Mouse (Mus musculus) gonadal fat pad, adult 2 months (tissue): Measurements from ENCODE around the gene Nek7. TPM values are rescaled to one million over a fixed set of nuclear protein-coding genes. Genes with fewer than 3 reads are reported as not detected.

ENCODE experiments used
- DNase-seq: peaks from one replicate; pipeline ENCODE4 v3.0.0-alpha.2; 2012; ENCODE audit warnings: low read depth
- polyA plus RNA-seq: library from polyadenylated mRNA; depleted of rRNA; stranded (reverse); fragments of >200 nt; gene quantifications from 2 replicates; pipeline ENCODE4 v1.2.3, GENCODE M21; 2012

Nek7 gene
- polyA plus RNA-seq, 1 experiment, result 15.1 TPM

DNA sequence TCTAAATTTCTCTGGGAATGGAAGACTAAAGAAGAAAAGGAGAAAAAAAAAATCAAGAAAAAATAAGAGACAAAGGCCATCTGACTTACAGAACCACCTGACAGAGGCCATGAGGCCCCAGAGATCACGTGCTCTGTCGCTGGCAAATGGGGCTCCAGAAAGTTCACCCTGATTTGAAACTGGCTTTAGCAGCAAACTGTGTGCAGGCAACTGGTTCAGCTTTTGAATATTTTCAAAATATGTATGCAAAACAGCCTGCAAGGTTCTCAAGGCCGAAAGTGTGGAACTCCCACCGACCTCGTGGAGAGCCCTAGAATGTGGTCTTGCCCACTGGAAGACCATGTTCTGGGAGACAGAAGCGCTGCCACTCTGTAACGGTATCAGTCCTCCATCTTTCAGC lies 11.6 kb downstream of the Nek7 start:
- no peak for DNase-seq

DNA sequence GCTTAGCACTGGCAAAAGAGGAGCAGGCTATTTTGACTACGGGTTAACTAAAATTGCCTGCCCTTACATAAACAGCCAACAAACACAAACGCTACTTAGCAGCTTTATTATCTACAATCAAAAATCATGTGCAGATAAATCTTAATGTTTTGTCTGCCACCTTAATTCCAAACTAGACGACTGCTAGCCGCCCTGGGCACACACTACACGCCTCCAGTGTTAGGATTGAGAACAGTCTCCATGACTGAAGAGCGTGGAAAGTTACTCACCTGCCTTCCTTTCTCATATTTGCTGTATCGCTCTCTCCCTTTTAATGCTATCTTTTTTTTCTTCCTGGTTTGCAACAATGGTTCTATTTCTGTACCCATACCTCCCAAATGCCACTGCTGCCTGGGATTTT lies 12.1 kb downstream of the Nek7 start:
- no peak for DNase-seq

DNA sequence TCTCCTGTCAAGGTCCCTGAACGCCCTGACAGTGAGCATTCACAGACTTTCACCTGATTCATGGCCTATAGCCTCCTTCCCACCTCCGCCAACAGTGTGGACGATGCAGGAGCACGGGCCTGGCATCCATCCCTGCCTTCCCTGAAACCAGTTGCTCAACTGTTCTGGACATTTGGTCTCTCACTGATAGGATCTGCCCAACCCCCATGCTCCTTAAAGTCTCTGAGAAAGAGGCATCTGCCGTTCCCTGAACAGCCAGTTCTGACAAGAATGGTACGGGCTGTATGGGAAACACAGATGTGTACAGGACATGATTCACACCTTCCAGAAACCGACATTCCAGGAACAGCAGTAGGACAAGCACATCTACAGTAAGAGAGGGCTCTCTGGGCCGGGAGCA lies 13.2 kb downstream of the Nek7 start:
- DNase-seq, result no peak

DNA sequence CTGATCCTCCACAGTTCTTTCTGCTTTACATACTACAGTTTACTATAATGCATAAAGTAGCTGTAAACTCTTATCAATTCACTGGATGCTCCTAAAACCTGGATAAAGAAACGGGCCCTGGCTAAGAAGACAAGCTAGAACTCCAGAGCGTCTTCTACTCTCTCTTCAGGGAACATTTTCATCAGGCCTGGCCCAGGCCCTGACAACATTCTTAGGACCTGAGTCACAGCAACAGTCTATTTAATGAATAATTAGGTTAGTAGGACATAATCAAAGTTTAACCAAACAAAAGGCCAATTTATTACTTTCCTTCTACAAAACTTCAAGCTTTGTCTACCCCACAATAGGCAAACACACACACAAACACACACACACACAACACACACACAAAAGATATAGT lies 15.2 kb downstream of the Nek7 start:
- DNase-seq, result no peak

DNA sequence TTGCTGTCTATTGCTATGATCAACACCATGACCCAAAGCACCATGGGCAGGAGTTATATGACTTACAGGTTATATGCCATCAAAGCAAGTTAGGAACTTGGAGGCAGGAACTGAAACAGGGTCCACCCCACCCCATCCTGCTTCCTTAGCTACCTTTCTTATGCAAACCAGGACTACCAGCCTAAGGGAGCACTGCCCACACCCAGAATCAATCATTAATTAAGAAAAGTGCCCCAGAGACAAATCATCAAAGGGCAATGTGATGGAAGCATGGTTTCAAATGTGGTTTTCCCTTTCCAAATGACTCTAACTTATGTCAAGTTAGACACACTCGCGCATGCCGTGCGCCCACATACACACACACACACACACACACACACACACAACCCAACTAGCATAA lies 16.0 kb downstream of the Nek7 start:
- DNase-seq, result no peak

DNA sequence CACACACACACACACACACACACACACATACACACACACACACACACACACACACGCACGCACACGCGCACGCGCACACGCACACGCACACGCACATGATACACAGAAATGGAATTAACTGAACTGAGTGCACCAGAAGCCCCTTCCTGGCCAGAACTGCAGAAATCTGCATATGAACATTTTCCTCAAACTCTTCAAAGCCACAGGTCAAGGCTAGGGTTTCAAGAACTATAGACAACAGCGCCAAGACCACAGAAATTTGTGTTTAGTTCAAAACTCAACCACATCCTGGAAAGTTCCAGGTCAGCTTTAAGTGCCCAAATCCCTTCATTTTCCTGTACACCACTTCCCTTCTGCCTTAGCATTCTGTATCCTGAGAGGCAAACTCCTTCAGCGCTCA lies 21.9 kb downstream of the Nek7 start:
- DNase-seq, result no peak

DNA sequence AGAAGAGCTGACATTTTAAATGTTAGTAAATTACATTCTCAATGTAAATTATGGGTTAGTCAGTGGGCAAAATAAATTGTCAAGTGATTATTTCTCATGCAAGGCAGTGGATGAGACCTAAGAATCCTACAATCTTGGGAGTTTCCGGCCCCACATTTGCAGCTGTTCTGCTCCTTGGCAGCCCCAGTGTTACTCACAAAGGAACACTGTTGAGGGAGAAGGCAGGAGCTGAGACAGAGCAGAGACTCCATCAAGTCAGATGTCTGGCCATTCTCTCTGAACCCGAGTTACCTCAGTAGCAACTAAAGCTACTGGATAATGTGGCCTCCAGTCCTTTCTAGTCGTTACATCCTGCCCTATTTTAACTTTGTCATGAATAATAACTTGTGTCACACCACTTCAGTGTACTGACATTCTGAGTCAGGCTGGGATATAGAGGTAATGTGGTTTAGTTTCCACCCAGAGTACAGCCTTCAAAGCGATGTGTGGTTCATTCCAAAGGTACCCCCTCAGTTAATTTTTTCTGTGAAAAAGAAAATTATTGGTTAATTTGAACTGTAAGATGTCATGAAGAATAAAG lies 23.7 kb downstream of the Nek7 start:
- DNase-seq, result no peak

DNA sequence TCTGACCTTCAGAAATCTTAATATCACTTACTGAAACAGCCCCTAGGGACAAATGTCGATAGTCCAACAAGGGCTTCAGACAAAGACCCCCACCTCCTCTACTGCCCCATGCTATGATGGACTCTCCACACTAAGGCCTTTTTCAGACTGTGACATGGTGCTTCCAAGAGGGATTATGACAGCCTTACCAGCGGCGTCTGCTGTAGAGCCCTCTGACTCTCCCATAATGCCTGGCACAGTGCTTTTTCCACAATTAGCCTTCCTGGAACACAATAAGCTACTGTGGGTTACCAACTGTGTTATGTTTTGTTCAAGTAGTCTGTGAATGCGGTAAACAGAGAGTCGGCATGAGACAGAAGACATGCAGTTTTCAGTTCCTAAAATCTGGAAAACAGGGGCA lies 25.0 kb downstream of the Nek7 start:
- no peak for DNase-seq

DNA sequence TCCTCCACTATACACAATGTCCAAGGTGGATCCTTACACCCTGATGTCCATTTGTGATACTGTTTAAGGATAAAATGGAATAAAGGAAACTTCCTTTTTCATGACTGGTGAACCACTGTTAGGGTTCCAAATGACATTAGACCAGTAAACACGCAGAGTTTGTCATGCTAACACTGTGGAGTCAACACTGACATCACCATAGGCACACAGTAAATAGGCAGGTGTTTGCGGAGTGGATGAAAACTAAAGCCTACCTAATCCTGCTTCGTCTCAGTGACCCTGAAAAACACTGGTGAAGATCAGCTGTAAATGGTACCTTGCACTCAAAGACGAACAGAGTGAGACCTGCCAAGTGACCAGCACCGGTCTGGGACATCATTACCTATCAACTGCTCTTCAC lies 26.0 kb downstream of the Nek7 start:
- no peak for DNase-seq

DNA sequence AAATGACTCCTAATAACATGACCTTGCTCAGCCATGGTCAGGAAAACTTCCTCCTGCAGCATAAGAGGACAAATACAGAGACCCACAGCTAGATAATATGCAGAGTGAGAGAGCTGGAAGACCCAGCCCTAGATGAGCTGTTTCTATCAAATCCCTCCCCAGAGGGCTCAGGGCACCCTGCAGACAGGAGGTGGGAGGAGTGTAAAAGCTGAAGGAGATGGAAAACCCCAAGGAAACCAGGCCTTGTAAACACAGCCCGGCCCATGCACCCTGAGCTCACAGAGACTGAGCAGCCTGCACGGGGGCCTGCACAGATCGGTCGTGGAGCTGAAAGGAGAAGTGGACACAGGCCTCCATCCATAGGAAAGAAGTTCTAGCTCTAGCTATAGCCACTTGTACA lies 27.5 kb downstream of the Nek7 start:
- DNase-seq, result no peak

DNA sequence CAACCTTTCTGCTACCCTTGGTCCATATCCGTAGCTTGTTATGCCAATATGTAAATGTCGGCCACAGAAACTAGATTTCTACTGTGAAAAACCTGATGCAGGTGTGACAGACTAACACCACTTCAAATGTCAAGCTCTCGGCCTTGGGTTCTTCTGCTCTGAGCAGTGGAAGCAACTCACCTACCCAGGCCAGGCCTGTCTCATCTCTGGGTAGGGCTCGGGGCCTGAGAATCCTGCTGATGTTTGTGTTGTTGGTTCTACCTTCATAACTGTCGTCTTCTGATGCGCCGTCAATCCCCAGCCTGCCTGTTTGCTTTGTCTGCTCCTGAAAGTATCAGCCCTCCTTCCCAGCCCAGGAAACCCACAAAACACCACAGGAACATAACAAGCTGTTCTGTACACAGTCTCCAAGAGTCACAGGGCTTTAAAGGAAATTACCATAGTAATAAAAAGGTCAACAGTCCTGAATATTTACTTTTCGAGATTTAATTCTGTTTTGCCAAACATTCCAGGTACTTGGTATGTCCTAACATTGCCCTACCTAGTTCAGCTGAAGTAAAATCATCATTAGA lies 29.4 kb downstream of the Nek7 start:
- DNase-seq, result no peak

DNA sequence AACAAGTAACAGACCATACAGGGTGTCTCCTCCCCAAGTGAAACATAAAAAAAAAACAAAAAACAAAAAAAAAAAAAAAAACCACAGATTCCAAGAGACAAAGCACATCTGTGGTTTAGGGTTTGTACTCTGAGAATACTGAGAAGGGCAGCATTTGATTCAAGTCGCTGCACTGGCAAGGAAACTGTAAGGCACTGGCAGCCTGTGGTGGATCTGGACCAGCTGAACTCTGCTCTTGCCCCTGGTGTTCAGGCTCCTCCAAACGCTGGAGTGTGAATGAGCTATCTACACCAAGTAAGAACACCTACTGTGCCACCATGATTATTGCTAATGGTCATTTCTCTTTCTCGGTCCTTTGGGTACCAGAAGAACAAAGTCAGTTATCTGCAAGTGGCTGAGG lies 30.8 kb downstream of the Nek7 start:
- DNase-seq, result no peak

DNA sequence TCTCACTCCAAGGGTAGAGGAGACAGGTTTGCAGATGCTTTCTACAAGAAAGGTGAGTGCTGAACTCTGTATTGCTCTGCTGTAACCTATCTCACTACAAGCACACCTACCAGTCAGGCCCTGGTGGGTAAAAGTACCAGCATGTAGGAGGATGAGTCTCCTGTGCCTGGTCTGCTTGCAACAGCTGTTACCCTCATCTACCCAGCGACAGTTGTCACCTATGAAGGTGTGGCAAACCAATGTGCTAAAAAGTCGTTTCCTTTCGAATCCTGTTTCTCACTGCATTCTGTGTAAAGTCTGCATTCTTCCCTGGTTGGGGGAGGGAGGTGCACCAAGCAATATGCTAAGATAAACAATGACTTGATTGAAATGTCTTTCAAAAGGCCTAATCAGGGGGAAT lies 32.1 kb downstream of the Nek7 start:
- DNase-seq, result no peak

DNA sequence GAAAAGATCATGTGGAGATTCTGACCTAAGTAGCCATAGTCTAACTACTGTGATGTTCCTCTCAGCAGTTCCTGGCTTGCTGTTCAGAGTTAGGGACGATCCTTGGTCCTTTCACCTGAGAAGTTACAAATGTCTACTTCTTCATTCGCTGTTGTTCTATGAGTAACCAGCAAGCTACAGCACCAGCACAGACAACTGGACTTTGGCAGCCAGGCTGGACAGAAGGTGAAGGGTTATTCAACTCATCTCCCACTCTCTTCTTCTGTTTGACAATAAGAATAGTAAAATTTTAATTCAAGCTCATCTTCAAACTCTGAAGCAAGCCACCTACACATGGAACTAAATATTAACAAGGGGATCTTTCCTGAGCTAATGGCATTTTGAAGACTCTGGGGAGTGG lies 33.0 kb downstream of the Nek7 start:
- DNase-seq, result no peak

DNA sequence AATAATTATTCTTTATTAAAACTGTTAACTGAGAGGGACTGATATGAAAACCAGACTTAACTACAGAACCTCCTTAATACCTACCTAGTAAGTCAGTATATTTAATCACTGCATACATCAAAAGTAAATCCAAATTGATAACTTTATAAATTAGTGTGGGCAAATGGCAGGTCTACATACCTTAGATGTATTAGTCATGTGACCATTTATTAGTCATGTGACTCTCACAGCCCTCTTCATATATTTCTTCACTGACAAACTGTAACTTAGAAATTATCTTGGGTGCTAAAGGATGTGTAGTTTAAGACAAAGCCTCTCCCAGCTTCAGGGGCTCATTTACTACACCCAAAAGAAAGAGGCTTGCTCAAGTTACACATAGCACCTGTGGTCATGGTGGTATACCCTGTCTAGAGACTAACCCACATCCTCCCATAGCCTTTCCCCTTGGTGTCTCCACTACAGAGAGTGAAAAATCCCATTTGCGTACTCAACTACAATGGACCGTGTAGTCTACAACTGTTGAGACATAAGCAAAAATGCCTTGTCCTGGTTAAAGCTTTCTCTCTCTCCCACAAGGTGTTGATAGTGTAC lies 35.4 kb downstream of the Nek7 start:
- DNase-seq, result no peak

DNA sequence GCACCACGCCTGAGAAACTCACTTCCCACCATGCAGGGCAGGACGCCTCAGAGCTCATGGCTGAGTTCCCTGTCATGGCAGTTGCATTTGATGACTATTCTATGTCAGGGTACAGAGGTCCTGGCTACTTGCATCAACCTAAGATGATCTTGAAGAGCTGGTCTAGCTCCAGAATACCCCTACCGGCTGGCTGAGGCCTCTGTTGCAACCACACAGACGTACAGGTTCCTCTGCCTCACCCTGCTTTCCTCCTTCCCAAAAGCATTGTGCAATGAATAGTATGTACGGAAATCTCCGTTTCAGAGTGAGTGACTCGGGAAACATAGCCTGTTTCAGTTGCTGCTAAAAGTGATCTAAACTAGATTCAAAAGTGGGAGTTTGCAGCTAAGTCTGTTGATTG lies 37.7 kb downstream of the Nek7 start:
- DNase-seq, result no peak

DNA sequence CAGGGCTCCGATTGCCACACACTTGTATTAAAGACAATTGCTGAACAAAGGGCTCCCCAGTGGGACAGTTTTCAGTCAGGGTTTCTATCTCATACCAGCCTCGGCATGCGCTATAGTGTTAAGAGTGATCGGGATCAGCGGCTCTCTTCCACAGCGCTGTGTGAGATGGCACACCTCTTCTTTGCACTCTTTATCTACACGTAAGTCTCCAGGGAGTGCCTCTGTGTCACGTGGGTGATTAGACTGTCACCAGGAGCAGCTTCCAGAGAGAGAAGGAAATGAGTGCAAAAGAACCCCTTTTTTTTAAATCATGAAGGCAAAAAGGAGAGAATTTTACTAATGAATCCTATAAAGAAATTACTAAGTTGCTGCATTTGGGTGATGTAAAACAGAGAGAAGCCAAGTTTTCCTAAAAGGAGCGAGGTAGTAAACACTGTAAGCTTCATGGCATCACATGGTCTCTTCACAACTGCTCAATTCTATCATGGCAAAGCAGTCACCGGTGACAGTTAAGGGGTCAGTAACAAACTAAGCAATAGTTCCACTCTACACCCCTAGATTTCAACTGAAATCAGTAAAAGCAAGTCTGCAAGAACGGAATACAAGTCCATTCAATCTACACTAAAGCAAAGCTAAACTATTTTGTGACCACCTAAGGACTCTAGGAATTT lies 40.0 kb downstream of the Nek7 start:
- DNase-seq, result no peak

DNA sequence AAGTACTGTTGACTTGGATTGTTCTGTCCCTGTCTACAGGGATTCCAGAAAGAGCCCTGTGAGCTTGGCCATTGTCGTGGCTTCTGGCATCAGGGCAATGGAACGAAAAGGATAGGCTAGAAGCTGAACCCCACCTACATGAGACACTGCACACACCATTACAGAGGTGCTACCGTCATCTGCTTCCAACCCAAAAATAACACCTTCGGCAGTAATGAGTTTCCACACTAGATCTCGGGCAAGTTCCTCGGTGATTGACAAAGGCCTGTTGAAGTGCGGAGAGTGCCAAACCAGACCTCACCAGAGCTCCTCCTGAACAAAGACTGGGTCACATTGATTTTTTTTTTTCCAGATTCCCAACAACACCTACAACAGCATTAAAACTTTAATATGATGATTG lies 40.7 kb downstream of the Nek7 start:
- DNase-seq, result no peak

DNA sequence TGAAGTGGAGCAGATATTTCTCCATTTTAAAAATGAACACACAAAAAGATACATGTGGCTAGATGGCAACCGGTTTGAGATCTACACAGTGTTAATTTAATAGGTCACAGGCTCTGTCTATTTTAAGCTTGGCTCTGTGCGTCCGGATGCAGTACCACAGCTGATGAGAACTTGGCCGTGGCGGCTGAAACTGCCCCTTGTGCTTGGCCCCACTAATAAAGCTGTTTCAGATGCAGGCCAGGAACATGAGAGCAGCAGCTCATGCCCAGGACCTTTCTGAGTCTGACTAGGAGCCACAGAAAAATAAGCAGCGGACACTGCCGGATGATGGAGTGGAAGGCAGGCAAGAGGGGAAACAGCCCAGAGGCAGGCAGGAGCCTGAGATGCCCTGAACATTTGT lies 43.1 kb downstream of the Nek7 start:
- DNase-seq, result no peak

DNA sequence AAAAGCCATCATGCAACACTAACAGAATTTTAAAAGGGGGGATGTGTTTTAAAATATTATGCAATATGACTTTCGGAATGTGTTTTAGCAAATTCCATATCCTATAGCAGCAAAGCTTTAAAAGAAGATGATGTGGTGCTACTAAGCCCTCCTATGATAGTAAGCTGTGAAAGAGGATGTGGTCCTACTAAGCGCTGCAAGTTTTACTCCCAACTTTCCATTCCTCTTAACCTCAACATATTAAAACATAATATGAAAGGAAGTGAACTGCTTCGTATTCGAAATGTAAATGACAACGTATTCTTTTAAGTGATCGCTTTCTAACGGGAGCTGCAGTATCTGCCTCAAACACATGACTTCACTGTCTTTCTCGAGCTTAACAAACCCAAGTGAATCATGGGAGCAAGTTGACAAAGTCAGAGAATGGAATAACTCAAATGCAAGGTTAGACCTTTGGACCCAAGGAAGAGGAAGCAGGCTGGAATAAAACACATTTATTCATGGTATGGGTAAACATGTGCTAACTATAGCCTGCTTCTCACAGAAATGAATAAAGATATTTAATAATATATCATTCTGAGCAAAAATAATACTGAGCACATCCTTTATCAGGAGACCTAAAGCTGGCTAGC lies 43.8 kb downstream of the Nek7 start:
- DNase-seq, result no peak

DNA sequence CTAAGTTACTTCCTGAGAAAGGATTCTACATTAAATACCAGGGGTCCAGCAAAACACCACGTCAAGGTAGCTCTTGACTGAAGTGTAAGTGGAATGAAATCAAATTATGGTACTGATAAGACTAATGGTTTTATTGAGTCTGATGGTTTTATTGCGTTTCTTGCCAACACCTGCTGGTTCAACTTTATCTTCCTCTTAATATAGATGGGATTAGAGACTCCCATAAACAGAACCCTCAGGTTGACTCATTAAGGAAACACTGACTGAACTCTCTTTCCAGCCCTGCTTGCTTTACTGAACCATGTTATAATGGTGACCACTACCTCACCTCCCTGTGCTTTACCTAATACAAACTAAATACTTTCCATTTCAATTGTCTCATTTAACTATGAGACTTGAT lies 44.3 kb downstream of the Nek7 start:
- no peak for DNase-seq

DNA sequence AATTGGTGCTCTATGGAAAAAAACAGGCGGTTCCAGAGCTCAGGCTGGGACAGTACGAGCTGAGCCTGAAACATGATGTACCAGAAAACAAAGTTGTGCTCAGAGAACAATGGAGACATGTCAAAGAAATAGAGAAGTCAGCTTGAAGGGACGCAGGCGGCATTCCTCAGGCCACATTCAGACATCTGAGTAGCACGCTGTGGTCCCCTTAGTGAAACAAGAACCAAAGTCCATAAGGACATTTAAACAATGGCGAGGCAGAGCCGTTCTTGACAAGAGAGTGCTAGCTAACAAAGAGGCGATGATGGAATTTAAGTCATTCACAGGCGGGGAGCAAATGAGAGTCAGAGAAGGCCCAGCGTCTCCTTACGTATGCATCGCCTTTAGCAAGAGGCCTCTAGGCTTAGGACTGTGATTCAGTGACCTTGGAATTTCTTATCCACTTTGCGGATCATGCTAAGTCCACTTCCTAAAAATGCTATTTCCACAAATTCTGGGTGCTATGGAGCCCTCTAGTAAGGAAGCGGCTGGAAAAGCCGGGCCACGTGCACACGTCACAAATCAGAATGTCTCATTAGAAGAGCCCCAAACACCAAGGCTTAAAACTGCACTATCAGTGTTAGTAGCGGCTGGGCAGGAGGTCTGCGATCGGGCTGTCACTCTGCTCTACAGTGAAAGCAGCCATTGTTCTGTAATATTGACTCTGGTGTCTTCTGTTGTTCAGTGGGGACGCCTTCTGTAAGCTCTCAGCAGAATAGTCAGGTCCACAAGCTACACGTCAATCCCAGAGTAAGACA lies 48.2 kb downstream of the Nek7 start:
- no peak for DNase-seq
